Mouse (Mus musculus): Measurements from ENCODE around the gene Stard13.

GRCm38 (mm10) chr5:151047488-151047887, 186.1 kb downstream of the Stard13 start:
- TF ChIP-seq CTCF (IDR thresholded peaks at IDR 0.05; ENCODE audit: insufficient read depth, low read length): no peak
- TF ChIP-seq POLR2A (IDR thresholded peaks at IDR 0.05; ENCODE audit: borderline replicate concordance, extremely low read depth, low read depth, low read length): no peak
